Mouse (Mus musculus) splenic B cell, adult 2 months (primary cell): ENCODE measurements around the gene Adpgk.

Experiments
- DNase-seq: peaks from one replicate; pipeline ENCODE4 v3.0.0-alpha.2; 2011; ENCODE audit warnings: low read depth, low spot score
- H3K27me3 ChIP-seq: 2 replicates; pipeline ENCODE4 v1.6.1; 2012; ENCODE audit warnings: mild to moderate bottlenecking, low read length, moderate library complexity, mixed read lengths; ENCODE audit not compliant: control insufficient read depth, poor library complexity, insufficient read depth, severe bottlenecking
- H3K36me3 ChIP-seq: 2 replicates; pipeline ENCODE4 v1.6.1; 2012; ENCODE audit warnings: mild to moderate bottlenecking, low read length, moderate library complexity, mixed read lengths; ENCODE audit not compliant: control insufficient read depth, poor library complexity, insufficient read depth, severe bottlenecking

The Adpgk gene

GRCm38 (mm10) chr9:59290957-59291687 is at the start of gene Adpgk:
Gene Adpgk, plus strand, starts transcription at chr9:59291558.
- DNase-seq, result peak; percentile 99
- no peaks in the 10 kb centered on the region for H3K27me3 ChIP-seq
- H3K36me3 ChIP-seq, result no peaks in the 10 kb centered on the region

DNA sequence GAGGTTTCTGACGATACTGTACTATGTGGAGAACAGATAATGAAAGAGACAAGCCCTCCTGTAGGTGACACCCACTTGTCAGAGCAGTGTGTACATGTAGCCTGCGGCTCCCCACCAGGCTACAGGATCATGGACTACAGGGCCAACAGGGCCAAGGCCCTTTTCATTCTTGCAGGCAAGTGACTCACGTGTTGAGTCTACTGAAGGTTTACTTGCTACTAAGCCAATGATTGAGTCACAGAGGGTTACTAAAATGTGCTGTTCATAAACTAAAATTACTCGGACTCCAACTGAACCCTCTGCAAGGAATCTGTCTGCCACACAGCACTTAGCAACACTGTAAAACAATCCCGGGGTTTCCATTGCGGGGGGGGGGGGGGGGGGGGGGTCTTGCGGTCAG is 46.2 kb upstream of the Adpgk start:
- no peak for DNase-seq
- no peaks in the 10 kb centered on the region for H3K36me3 ChIP-seq
- no peaks in the 10 kb centered on the region for H3K27me3 ChIP-seq

- no peaks in the 10 kb centered on the region for H3K36me3 ChIP-seq
- H3K27me3 ChIP-seq, result no peaks in the 10 kb centered on the region
- no peak for DNase-seq
Measured at GRCm38 (mm10) chr9:59246456-59247029, 44.8 kb upstream of the Adpgk start.

DNA sequence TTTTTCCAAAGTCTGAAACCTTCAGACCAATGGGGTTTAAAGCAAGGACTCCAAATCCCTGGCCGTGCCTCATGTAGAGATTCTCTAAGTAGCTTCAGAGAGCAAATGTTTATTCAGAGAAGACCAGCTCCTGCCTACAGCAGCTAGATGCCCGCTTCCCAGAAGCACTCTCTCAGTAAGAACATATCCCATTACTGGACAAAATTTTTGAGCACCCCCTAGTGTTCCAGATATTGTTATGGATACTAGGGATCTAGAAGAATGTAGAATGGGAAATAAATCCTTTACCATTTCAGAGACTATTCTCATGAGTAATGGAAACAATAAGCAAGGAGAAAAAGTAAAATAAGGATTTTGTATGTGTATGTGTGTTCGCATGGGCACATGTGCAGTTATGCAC is 42.0 kb upstream of the Adpgk start:
- DNase-seq, result no peak
- Histone ChIP-seq H3K27me3 (no peaks in the 10 kb centered on the region), H3K36me3 (no peaks in the 10 kb centered on the region)

- Histone ChIP-seq H3K36me3 (no peaks in the 10 kb centered on the region), H3K27me3 (no peaks in the 10 kb centered on the region)
- DNase-seq, result no peak
Measured at GRCm38 (mm10) chr9:59250272-59250671, 41.1 kb upstream of the Adpgk start.

DNA sequence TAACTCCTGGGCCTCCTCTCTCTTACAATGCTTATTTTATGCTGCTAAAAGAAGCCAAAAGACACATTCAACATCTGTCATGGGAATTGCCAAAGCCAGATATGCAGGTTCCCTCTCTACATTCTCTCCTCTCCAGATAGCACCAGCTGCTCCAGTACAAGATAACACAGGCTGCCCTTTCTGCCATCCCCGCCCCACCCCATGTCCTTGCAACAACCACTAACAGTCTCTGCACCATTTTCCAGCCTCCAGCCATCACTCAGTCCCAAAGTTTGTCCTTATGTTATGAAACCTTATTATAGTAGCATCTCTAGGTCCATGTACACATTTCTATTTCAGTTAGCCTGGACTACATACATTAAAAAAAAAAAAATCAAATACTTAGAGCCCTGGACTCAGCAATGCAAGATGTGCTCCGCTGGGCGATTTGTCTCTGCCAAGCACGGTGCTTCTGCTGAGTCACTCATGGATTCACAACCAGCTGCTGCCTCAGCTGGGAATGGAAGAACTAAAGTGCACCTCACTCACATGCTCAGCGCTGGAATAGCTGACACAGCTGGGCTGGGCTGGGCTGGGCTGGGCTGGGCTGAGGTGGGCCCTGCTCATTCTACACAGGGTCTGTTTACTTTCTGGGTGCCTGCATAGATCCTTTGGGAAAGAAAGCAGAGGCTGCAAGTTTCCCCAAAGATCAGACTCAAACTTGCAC is 36.5 kb upstream of the Adpgk start:
- no peak for DNase-seq
- H3K27me3 ChIP-seq, result no peaks in the 10 kb centered on the region
- H3K36me3 ChIP-seq, result no peaks in the 10 kb centered on the region

GRCm38 (mm10) chr9:59259806-59260454 is 31.4 kb upstream of the Adpgk start:
- no peaks in the 10 kb centered on the region for H3K36me3 ChIP-seq
- H3K27me3 ChIP-seq, result no peaks in the 10 kb centered on the region
- no peak for DNase-seq

DNA sequence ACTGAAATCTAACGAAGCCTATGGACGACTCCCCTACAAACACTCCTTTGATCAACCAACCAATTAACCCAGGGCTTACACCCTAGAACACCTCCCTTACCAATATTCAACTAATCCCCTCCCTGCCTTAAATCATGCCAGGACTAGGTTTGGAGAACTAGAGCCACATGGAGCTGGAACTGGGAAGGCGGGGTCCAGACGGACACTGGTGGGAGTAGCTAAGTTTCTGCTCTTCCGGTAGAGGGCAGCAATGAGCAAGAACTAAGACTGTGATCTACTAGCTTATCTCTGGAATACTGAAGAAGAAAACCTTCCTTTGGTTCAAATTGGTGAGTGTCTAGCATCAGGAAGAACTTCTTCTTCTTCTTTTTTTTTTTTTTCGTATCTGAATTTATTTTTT is 25.0 kb upstream of the Adpgk start:
- H3K27me3 ChIP-seq, result no peaks in the 10 kb centered on the region
- DNase-seq, result peak; percentile 61

DNA sequence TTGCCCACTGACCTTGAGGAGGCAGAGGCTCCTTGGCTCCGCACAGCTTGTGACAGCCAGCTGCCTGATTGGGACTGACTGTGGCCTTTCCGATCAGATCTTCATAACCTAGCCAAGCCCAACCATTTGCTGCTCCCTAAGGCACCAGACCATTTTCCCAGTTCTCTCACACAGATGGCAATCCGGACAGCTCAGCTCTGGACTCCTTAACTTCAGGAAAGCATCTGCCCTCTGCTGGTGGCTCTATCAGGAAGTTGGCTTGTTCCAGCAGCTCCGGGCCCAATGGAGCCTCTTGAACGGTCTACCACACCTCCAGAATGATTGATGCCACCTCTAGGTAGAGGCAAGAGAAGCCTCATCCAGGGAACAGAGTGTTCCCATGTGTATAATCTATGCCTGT is 21.6 kb upstream of the Adpgk start:
- H3K27me3 ChIP-seq, result no peaks in the 10 kb centered on the region
- peak; percentile 13 for DNase-seq

More for the DNA sequence above, 25.0 kb upstream of the Adpgk start:
- H3K36me3 ChIP-seq, result no peaks in the 10 kb centered on the region

DNA sequence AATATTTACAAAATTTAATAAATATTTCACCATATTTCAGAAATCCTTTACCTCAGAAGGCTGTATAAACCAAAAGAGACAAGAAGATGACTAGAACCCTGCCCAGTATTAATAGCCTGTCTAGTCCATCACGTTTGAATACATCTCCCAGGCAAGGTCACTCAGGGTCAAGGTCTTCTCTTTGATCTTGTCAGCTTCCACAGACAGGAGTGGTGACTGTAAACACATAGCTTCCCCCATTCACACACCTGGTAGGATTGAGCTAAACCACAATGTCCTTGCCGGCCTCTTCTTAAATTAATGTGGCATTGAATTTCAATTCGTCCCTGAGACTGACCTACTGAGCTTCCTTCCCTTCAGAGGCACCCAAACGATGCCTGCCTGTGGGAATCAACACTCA is 20.3 kb upstream of the Adpgk start:
- H3K27me3 ChIP-seq, result no peaks in the 10 kb centered on the region
- no peaks in the 10 kb centered on the region for H3K36me3 ChIP-seq
- DNase-seq, result no peak

More for the DNA sequence above, 21.6 kb upstream of the Adpgk start:
- H3K36me3 ChIP-seq, result no peaks in the 10 kb centered on the region

DNA sequence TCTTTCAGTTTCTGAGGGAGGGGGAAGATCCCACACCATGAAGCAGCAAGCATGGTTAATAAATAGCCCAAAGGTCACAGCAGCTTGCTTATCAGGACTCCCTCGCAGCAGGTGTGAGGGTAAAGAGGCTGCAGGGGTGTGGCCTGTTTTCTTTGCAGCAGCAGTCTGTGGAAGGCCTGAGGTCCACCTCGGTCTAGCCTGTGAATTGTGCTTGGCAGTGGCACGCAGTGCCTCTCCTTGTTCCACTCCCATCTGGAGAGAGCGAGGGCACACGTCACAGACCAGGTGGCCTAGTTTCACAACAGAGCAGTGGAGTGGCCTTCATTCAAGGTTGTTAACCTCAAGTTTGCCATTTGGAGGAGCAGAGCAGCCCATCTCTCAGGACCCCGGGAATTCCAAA is 19.6 kb upstream of the Adpgk start:
- Histone ChIP-seq H3K27me3 (no peaks in the 10 kb centered on the region), H3K36me3 (no peaks in the 10 kb centered on the region)
- DNase-seq, result no peak

DNA sequence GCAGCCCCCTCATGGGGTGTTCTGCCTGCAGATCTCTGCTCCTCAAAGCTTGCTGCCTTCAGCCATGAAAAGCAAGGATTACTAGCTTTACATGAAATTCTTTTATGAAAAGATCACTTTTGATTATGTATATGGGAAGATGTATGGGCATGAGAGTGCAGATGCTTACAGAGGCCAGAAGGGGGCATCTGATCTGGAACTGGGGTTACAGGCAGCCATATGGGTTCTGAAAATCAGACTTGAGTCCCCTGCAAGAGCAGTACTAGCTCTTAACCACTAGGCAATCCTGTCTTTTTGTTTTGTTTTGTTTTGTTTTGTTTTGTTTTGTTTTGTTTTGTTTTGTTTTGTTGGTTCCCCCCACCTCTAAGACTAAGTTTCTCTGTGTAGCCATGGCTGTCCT is 18.2 kb upstream of the Adpgk start:
- Histone ChIP-seq H3K36me3 (no peaks in the 10 kb centered on the region), H3K27me3 (no peaks in the 10 kb centered on the region)
- DNase-seq, result no peak

- no peaks in the 10 kb centered on the region for H3K36me3 ChIP-seq
- DNase-seq, result no peak
- no peaks in the 10 kb centered on the region for H3K27me3 ChIP-seq
Measured at GRCm38 (mm10) chr9:59274846-59275455, 16.4 kb upstream of the Adpgk start.

DNA sequence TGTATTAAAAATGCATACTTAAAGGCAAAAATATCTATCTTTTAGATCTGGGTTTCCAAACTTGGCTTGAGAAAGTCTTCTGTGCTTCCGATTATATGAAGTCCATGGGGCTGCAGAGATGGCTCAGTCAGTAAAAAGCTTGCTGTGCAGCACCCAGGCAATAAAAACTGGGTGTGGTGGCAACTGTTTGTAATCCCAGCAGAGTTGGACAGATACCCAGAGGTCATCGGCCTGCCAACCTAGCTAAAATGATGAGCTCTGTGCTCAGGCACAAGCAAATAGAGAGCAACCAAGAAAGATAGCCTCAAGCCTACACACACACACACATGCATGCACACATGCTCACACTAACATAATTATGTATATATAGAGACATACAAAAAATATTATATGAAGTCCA is 13.2 kb upstream of the Adpgk start:
- Histone ChIP-seq H3K27me3 (no peaks in the 10 kb centered on the region), H3K36me3 (no peaks in the 10 kb centered on the region)
- no peak for DNase-seq

DNA sequence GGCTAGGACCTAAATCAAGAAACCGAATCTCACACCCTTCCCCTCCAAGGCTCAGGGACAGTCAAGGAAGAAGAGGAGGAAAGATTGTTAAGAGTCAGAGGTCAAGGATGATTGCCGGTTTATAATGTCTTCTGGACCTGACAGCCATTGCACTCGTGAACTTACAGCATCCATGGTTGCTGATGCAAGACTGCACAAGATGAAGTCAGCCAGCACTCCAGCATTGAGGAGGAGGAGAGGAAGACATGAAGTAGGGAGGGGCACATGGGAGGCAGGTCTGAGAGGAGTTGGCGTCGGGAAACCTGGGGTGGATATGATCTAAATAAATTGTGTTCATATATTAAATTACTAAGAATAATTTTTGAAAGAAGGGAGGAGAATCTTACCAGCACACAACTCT is 12.7 kb upstream of the Adpgk start:
- no peaks in the 10 kb centered on the region for H3K36me3 ChIP-seq
- no peaks in the 10 kb centered on the region for H3K27me3 ChIP-seq
- DNase-seq, result no peak
